Mouse (Mus musculus) cerebellum, adult 11-12 months (tissue): Measurements from ENCODE around the gene Slc48a1.

Experiments
- DNase-seq: peaks from one replicate; pipeline ENCODE4 v3.0.0; 2022

Slc48a1 gene

DNA sequence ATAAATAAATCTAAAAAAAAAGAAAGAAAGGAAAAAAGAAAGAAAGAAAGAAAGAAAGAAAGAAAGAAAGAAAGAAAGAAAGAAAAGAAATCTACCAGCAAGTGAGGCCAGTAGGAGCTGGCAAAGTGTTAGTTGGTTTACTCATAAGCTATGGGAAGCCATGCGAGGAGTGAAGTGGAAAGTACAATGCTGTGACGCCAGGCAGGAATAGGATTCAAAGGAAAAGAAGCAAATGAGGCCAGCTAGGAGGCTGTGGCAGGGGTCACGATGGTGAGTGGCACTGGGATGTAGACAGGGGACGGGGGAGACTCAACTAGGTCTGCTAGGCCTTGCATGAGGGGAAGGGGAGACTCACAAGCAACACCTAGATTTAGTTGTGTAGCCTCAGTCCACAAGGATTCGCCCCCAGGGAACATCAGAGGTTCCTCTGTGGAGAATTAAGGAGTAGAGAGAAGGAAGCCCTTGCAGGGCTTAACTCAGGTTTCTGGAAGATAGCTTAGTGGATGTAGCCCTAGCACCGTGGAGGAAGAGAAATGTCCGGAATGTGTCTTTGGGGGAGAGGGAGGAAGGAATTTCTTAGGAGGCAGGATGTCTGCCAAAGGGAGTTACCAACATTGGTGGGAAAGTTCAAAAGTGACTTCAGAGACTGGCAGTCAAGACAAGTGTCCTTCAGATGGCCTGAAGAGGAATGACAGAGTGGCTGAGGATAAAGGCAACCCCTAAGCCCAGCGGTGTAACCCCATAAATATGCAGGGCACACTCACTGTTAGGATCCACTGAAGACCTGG is at the start of gene Slc48a1:
Slc48a1 (plus strand) TSS at position 210 of the 788 bp plus-strand sequence.
- DNase-seq: no peak

DNA sequence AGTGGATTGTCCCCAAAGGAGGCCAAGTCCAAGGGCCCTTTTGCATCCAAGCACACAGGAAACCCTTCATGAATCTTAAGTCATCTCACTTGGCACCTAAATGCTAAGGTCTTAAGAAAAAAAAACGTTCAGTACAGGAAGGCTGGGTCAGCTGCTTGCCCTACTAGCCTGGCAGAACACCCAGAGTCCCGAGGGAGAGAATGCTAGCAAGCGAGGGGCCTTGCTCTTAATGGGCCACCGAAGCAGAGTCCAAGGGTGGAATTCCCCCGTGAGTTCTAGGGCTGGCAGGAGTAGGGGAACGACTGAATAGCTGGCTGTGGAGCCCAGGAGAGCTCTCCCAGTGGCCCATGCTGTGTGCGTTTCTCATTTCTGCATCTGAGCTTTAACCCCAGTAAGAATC is 49.5 kb upstream of the Slc48a1 start:
- DNase-seq: no peak

- DNase-seq: no peak
Measured at GRCm38 (mm10) chr15:97730365-97730764, 48.0 kb upstream of the Slc48a1 start.

- DNase-seq: no peak
Measured at GRCm38 (mm10) chr15:97731111-97731510, 47.2 kb upstream of the Slc48a1 start, which contains the start of gene Endou. TSS of gene Endou (minus strand) at chr15:97731339.

- no peak for DNase-seq
Measured at GRCm38 (mm10) chr15:97731988-97732387, 46.3 kb upstream of the Slc48a1 start.

- DNase-seq: no peak
Measured at GRCm38 (mm10) chr15:97738923-97739322, 39.4 kb upstream of the Slc48a1 start.

- no peak for DNase-seq
Measured at GRCm38 (mm10) chr15:97740283-97740732, 38.0 kb upstream of the Slc48a1 start.

GRCm38 (mm10) chr15:97741662-97742061 is 36.7 kb upstream of the Slc48a1 start:
- no peak for DNase-seq

GRCm38 (mm10) chr15:97742074-97742473 is 36.2 kb upstream of the Slc48a1 start:
- DNase-seq: no peak

GRCm38 (mm10) chr15:97742600-97742999 is 35.7 kb upstream of the Slc48a1 start:
- no peak for DNase-seq

DNA sequence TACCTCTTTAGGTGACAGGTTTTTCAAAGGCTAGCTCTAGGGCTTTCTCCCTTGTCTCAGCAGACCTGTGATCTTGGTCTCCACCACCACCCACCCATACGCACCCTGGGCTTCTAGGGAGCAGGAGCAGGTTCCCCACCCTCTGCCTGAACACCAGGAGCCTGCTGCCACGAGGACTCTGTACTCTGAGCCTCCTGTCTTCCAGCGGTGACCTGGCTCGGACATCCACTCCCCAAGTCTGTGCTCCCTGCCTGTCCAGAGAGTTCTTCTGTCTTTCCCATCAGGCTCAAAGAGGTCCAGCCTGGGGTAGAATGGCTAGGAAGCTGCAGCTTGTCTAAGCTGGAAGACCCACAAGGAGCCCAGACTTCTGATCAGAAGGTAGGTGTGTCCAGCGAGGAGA is 35.1 kb upstream of the Slc48a1 start:
- DNase-seq: no peak

- DNase-seq: no peak
Measured at GRCm38 (mm10) chr15:97743961-97744525, 34.3 kb upstream of the Slc48a1 start.

GRCm38 (mm10) chr15:97744930-97745329 is 33.4 kb upstream of the Slc48a1 start:
- DNase-seq: no peak

DNA sequence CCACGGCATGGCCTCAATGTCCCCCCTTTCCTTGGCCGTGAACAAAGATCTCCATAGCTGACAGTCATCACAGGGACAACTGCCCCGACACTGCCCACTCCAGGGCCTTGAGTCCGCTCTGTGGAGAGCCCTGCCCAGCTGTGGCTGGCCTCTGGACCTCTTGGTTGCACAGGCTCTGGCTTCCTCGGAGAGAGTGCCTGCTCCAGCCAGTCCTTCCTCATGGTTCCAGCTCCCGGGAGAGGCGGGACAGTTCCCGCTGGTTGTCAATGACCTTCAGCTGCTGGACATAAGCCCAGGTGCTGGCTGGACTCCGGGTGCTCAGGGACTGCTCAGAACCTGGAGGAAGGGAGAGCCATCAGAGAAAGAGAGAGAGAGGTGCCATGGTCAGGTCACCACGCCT is 33.0 kb upstream of the Slc48a1 start:
- DNase-seq: peak; percentile 16

GRCm38 (mm10) chr15:97746278-97746677 is 32.0 kb upstream of the Slc48a1 start:
- no peak for DNase-seq

DNA sequence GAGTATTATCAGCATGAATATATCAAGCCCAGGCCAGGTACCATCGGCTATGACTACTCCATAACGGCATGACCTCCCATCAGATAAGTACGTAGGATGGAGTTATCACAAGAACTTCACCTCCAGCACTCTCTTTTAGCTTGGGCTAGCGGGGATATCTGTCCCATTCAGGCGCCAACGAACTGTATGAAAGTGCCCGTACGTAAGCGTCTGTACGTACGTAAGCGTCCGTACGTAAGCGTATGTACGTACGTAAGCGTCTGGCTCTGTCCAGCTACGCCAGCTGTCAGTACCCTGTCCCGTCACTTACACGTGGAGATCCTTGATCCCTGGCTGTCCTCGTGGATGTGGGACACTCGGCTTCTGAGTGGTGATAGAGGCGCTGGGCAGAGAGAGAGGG is 31.6 kb upstream of the Slc48a1 start:
- DNase-seq: no peak

DNA sequence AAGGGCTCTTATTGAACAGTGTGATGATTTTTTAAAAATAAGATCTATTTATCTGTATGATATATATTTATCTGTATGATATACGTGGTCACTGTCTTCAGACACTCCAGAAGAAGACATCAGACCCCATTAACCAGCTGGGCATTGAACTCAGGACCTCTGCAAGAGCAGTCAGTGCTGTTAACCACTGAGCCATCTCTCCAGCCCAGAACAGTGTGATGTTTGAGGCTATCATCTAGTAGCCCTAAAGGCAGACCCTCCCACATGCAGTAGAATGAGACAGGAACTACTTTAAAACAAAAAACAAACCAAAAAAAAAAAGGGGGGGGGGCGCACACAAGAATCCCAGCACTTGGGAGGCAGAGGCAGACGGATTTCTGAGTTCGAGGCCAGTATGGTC is 30.8 kb upstream of the Slc48a1 start:
- DNase-seq: no peak

GRCm38 (mm10) chr15:97748309-97748708 is 30.0 kb upstream of the Slc48a1 start:
- no peak for DNase-seq

- DNase-seq: no peak
Measured at GRCm38 (mm10) chr15:97748964-97749363, 29.4 kb upstream of the Slc48a1 start.

DNA sequence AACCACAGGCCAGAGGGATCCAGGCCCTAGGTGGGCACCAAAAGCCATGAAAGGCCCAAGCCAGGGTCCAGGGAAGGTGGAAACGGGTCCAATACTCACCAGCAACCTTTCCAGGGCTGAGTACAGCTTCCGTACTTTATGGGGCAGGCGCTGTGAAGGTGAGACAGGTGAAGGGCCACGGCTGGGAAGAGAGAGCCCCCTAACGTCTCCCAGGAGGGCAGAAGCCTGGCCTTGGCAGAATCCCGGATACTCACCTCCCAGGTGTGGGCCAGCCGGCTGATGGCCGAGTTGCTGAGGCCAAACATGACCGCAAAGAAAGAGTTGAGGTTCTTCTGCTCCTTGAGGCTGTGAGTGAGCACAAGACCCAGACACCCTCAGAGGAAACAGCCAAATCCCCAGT is 28.9 kb upstream of the Slc48a1 start:
- DNase-seq: no peak

GRCm38 (mm10) chr15:97749841-97750240 is 28.5 kb upstream of the Slc48a1 start:
- DNase-seq: no peak

DNA sequence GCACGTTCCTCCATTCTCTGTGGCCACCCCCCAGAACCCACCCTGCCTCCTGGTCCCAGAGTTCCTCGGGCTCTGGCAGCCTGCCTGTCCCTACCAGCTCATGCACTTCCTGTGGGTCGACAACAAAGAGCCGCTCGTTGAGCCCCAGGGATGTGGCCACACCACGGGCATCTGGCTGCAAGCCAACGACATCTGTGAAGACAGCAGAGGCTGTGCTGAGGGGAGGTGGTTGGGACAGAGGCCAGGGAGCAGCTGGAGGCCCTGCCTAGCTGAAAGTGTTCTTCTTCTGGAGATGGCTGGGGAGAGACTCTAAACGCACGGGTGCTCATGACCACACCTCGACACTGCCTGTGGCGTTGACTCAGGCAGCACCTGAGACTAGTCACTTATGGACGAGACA is 27.6 kb upstream of the Slc48a1 start:
- DNase-seq: peak; percentile 51

DNA sequence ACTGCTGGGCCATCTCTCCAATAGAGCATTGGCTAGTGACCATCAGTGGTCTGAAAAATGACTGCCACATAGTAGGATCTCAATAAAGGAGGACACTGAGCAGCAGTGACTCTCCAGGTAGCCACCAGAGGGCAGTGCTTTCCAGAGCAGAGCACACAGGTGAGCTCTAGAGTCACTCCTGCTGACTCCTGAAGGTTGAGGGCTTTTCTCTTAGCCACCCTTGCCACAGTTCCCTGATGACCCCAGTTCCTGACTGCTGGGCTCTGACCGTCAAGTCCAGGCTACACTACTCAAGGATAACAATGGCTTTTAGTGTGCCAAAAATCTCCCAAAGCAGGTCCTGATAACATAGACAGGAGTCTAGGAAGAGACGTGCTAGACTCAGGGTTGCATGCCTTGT is 26.6 kb upstream of the Slc48a1 start:
- no peak for DNase-seq

DNA sequence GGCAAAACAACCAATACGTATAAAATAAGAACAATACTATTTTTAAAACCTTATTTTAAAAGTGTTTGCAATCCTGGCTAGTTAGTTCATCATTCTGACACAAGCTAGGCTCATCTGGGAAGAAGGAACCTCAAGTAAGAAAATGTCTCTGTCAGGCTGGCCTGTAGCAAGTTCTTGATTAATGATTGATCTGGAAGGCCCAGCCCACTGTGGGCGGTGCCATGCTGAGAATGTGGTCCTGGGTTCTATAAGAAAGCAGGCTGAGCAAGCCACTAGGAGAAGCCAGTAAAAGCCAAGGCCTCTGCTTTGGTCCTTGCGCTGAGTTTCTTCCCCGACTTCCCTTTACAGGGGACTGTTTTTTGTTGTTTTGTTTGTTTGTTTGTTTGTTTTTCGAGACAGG is 25.8 kb upstream of the Slc48a1 start:
- DNase-seq: no peak

- DNase-seq: no peak
Measured at GRCm38 (mm10) chr15:97754476-97754875, 23.8 kb upstream of the Slc48a1 start.
